Mouse (Mus musculus) cerebellum, postnatal 14 days (tissue): Measurements from ENCODE around the gene Tgif2lx2.
"Not testable (repeated sequence)": the region's sequence is repeated elsewhere in the genome, so short reads cannot be mapped to it uniquely, and the experiment has no call there.

Source experiments
- DNase-seq, 2 experiments: peaks; one replicate each; pipeline ENCODE4 v3.0.0; 2021; ENCODE audit warnings: mixed read lengths in 2 of 2

The Tgif2lx2 gene

GRCm38 (mm10) chrX:118426927-118427326, at the start of gene Tgif2lx2:
Gene Tgif2lx2, plus strand, starts transcription at chrX:118427227.
- not testable (repeated sequence) for DNase-seq
